Mouse (Mus musculus): ENCODE data around the gene Caprin2. TPM values are rescaled to one million over a fixed set of nuclear protein-coding genes. Genes with fewer than 3 reads are reported as not detected.

Caprin2 gene
- polyA plus RNA-seq, 1 experiment from 2014 or later = 9.6 TPM

DNA sequence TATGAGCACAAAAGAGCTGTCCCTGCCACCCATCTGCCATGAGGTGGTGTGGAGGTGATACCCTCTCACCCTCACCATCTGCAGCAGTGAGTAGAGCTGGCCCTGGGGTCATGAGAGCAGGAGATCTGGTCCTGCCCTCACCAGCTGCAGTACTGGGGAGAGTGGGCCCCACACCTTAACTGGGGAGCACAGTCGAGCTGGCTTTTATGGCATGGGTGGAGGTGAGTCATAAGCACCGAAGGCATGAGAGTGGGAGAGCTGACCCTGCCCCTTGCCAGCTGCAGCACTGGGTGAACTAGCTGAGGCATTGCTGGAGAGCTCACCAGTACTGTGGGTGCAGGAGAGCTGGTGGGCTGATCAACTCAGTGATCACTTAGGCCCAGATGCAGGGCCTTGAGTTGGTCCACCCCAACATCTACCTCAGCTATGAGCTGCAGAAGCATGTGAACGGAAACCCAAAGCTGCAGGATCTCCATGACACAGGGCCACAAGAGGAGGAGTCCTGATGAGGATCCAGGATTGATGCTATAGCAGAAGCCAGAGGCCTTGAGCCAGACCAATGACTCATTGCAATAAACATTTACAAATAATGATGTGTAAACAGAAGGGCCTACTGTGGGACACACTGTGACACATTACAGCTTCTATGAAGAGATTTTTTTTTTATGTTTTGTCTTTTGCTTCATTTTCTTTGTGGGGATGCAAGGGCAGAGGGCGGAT lies 77.3 kb downstream of the Caprin2 start:
- Histone ChIP-seq H3K27ac (ENCODE audit: low read depth, low read length) (no peak overlapping the region), H3K4me1 (ENCODE audit: control insufficient read depth, insufficient read depth, low read depth, low read length) (no peaks in the 10 kb centered on the region), H3K27me3 (replicated peaks; ENCODE audit: control insufficient read depth, insufficient read depth, low read length) (no peaks in the 10 kb centered on the region), H3K36me3 (ENCODE audit: control insufficient read depth, insufficient read depth, low read length) (peaks cover 27% of the 10 kb centered on the region), H3K4me3 (ENCODE audit: low read length) (no peak overlapping the region), H3K9ac (ENCODE audit: low read depth, low read length) (no peak overlapping the region), H3K4me2 (ENCODE audit: low read length) (no peak overlapping the region), H3K9me3 (ENCODE audit: control insufficient read depth, low read length) (no peaks in the 10 kb centered on the region)
- ATAC-seq = no peak
- WGBS = 97% methylated on average over 4 of the region's 4 CpGs

- Histone ChIP-seq H3K27me3 (replicated peaks; ENCODE audit: control insufficient read depth, insufficient read depth, low read length) (no peaks in the 10 kb centered on the region), H3K27ac (ENCODE audit: low read depth, low read length) (no peak overlapping the region), H3K36me3 (ENCODE audit: control insufficient read depth, insufficient read depth, low read length) (peaks cover 29% of the 10 kb centered on the region), H3K9ac (ENCODE audit: low read depth, low read length) (no peak overlapping the region), H3K4me2 (ENCODE audit: low read length) (no peak overlapping the region), H3K9me3 (ENCODE audit: control insufficient read depth, low read length) (no peaks in the 10 kb centered on the region), H3K4me3 (ENCODE audit: low read length) (no peak overlapping the region), H3K4me1 (ENCODE audit: control insufficient read depth, insufficient read depth, low read depth, low read length) (no peaks in the 10 kb centered on the region)
- WGBS = 87% methylated on average over 5 of the region's 5 CpGs
- no peak for ATAC-seq
Measured at GRCm38 (mm10) chr6:148816751-148817150, 79.3 kb downstream of the Caprin2 start.

GRCm38 (mm10) chr6:148811117-148811516 lies 84.9 kb downstream of the Caprin2 start:
- Histone ChIP-seq H3K4me1 (ENCODE audit: control insufficient read depth, insufficient read depth, low read depth, low read length) (no peaks in the 10 kb centered on the region), H3K27ac (ENCODE audit: low read depth, low read length) (no peak overlapping the region), H3K9ac (ENCODE audit: low read depth, low read length) (no peak overlapping the region), H3K36me3 (ENCODE audit: control insufficient read depth, insufficient read depth, low read length) (peaks cover 30% of the 10 kb centered on the region), H3K4me3 (ENCODE audit: low read length) (no peak overlapping the region), H3K4me2 (ENCODE audit: low read length) (no peak overlapping the region), H3K27me3 (replicated peaks; ENCODE audit: control insufficient read depth, insufficient read depth, low read length) (no peaks in the 10 kb centered on the region), H3K9me3 (ENCODE audit: control insufficient read depth, low read length) (no peaks in the 10 kb centered on the region)
- no peak for ATAC-seq
- WGBS = 92% methylated on average over 2 of the region's 2 CpGs

GRCm38 (mm10) chr6:148799773-148800172 lies 96.3 kb downstream of the Caprin2 start:
- no peak overlapping the region for H3K4me2 ChIP-seq (ENCODE audit: low read length)
- no peak overlapping the region for H3K27ac ChIP-seq (ENCODE audit: low read depth, low read length)
- peaks cover 24% of the 10 kb centered on the region for H3K36me3 ChIP-seq (ENCODE audit: control insufficient read depth, insufficient read depth, low read length)
- H3K9me3 ChIP-seq (ENCODE audit: control insufficient read depth, low read length) = no peaks in the 10 kb centered on the region
- ATAC-seq = no peak
- no peaks in the 10 kb centered on the region for H3K27me3 ChIP-seq (replicated peaks; ENCODE audit: control insufficient read depth, insufficient read depth, low read length)
- no peaks in the 10 kb centered on the region for H3K4me1 ChIP-seq (ENCODE audit: control insufficient read depth, insufficient read depth, low read depth, low read length)
- H3K4me3 ChIP-seq (ENCODE audit: low read length) = no peak overlapping the region
- 87% methylated on average over 4 of the region's 4 CpGs for WGBS
- H3K9ac ChIP-seq (ENCODE audit: low read depth, low read length) = no peak overlapping the region

- 90% methylated on average over 2 of the region's 2 CpGs for WGBS
- H3K9ac ChIP-seq (ENCODE audit: low read depth, low read length) = no peak overlapping the region
- no peak for ATAC-seq
- no peaks in the 10 kb centered on the region for H3K27me3 ChIP-seq (replicated peaks; ENCODE audit: control insufficient read depth, insufficient read depth, low read length)
- no peaks in the 10 kb centered on the region for H3K4me1 ChIP-seq (ENCODE audit: control insufficient read depth, insufficient read depth, low read depth, low read length)
- H3K36me3 ChIP-seq (ENCODE audit: control insufficient read depth, insufficient read depth, low read length) = peaks cover 22% of the 10 kb centered on the region
- no peak overlapping the region for H3K4me2 ChIP-seq (ENCODE audit: low read length)
- H3K27ac ChIP-seq (ENCODE audit: low read depth, low read length) = no peak overlapping the region
- H3K4me3 ChIP-seq (ENCODE audit: low read length) = no peak overlapping the region
- no peaks in the 10 kb centered on the region for H3K9me3 ChIP-seq (ENCODE audit: control insufficient read depth, low read length)
Measured at GRCm38 (mm10) chr6:148795145-148795544, 100.9 kb downstream of the Caprin2 start.

Other genes with a start within 250 kb of the Caprin2 start
- 14.3 and 15.2 TPM in 2 replicates for gene Ipo8, start 64.8 kb downstream of the Caprin2 start, polyA plus RNA-seq (2015; fragmentation: Nextera tagmentation; extraction: Ambion mirVana)
- gene Sinhcaf, start 50.2 kb upstream of the Caprin2 start, polyA plus RNA-seq (2015; fragmentation: Nextera tagmentation; extraction: Ambion mirVana) = 31.2 and 38.7 TPM in 2 replicates
- gene Dennd5b, start 205.4 kb upstream of the Caprin2 start, polyA plus RNA-seq (2015; fragmentation: Nextera tagmentation; extraction: Ambion mirVana) = 10.9 and 11.0 TPM in 2 replicates
- not detected in 2 replicates for gene Gm10203, start 233.9 kb upstream of the Caprin2 start, polyA plus RNA-seq (2015; fragmentation: Nextera tagmentation; extraction: Ambion mirVana)
- gene Etfbkmt, start 243.6 kb upstream of the Caprin2 start, polyA plus RNA-seq (2015; fragmentation: Nextera tagmentation; extraction: Ambion mirVana) = 7.6 and 8.0 TPM in 2 replicates

Measured in hindbrain, embryonic 16.5 days (tissue).